Mouse (Mus musculus): ENCODE measurements at regions not wholly inside any gene's neighbourhood (a gene's known extent, or its start where the extent isn't known, plus 50 kb on each side); places are given as distances from the start of the nearest gene placed in this dataset.

DNA sequence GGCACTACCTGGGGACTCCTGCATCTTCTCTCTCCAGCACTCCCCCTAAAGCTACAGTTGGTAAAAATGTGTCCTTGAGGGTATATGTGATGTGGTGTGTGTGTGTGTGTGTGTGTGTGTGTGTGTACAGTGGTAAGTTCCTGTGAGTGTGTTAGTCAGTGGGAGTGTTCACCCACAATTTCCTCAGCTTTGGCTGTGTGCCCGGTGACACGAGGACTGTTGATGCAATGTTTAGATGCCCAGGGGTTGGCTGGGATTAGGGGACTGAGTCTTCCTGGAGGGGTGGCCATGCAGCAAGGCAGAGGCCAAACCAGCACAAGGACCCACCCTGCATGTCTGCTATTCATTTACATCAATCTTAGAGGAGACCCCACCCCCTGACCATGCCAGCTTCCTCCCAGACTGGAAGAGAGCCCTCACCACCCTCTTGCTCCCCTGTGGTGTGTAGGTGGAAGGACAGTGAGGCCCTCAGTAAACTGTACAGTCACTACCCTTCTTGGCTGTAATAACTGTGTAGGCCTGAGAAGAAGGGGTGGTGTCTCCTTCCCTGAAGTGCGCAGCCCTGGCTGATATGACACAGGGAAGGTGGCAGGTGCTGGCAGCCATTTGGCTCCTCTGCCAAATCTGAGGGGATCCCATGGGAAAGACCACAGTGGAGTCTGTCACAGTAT, 75.8 kb upstream of the Gm26897 start:
- H3K9me3 ChIP-seq (replicated peaks; ENCODE audit: control insufficient read depth, low read length): no peaks in the 10 kb centered on the region
- WGBS: 90% methylated on average over 3 of the region's 3 CpGs
- no peak overlapping the region for H3K4me3 ChIP-seq (ENCODE audit: low read depth, low read length)
- H3K36me3 ChIP-seq (replicated peaks; ENCODE audit: control insufficient read depth, insufficient read depth, low read depth, low read length): no peaks in the 10 kb centered on the region
- H3K9ac ChIP-seq (replicated peaks; ENCODE audit: low read length): no peak overlapping the region
- no peak overlapping the region for H3K4me2 ChIP-seq (ENCODE audit: low read depth, low read length)
- ATAC-seq (replicated peaks; ENCODE audit: insufficient number of reproducible peaks, low FRiP score, low TSS enrichment, low read depth) (no peak), DNase-seq (ENCODE audit: low spot score) (no peak)
- H3K27ac ChIP-seq (replicated peaks; ENCODE audit: low read depth, low read length): no peak overlapping the region
- no peaks in the 10 kb centered on the region for H3K27me3 ChIP-seq (ENCODE audit: control insufficient read depth, insufficient read depth, low read length)
- H3K4me1 ChIP-seq (ENCODE audit: control insufficient read depth, insufficient read depth, low read length): no peaks in the 10 kb centered on the region

- H3K4me2 ChIP-seq (ENCODE audit: low read depth, low read length): no peak overlapping the region
- no peaks in the 10 kb centered on the region for H3K36me3 ChIP-seq (replicated peaks; ENCODE audit: control insufficient read depth, insufficient read depth, low read depth, low read length)
- H3K4me3 ChIP-seq (ENCODE audit: low read depth, low read length): no peak overlapping the region
- H3K9me3 ChIP-seq (replicated peaks; ENCODE audit: control insufficient read depth, low read length): no peaks in the 10 kb centered on the region
- ATAC-seq (replicated peaks; ENCODE audit: insufficient number of reproducible peaks, low FRiP score, low TSS enrichment, low read depth) (no peak), DNase-seq (ENCODE audit: low spot score) (no peak)
- H3K9ac ChIP-seq (replicated peaks; ENCODE audit: low read length): no peak overlapping the region
- 85% methylated on average over 3 of the region's 3 CpGs for WGBS
- no peak overlapping the region for H3K27ac ChIP-seq (replicated peaks; ENCODE audit: low read depth, low read length)
- peaks cover 4% of the 10 kb centered on the region; the same call in 1 of the 2 replicates for H3K4me1 ChIP-seq (ENCODE audit: control insufficient read depth, insufficient read depth, low read length)
- no peaks in the 10 kb centered on the region for H3K27me3 ChIP-seq (ENCODE audit: control insufficient read depth, insufficient read depth, low read length)
Measured at GRCm38 (mm10) chr5:111659229-111659628, 74.5 kb upstream of the Gm26897 start.

GRCm38 (mm10) chr5:111660447-111660846, 73.3 kb upstream of the Gm26897 start:
- no peak overlapping the region for H3K9ac ChIP-seq (replicated peaks; ENCODE audit: low read length)
- no peaks in the 10 kb centered on the region for H3K27me3 ChIP-seq (ENCODE audit: control insufficient read depth, insufficient read depth, low read length)
- ATAC-seq (replicated peaks; ENCODE audit: insufficient number of reproducible peaks, low FRiP score, low TSS enrichment, low read depth) (0 out of 2 replicates have a peak, but pooled peaks have one; percentile 27), DNase-seq (ENCODE audit: low spot score) (no peak)
- WGBS: 55% methylated on average over 10 of the region's 10 CpGs
- H3K36me3 ChIP-seq (replicated peaks; ENCODE audit: control insufficient read depth, insufficient read depth, low read depth, low read length): no peaks in the 10 kb centered on the region
- H3K27ac ChIP-seq (replicated peaks; ENCODE audit: low read depth, low read length): no peak overlapping the region
- H3K4me1 ChIP-seq (ENCODE audit: control insufficient read depth, insufficient read depth, low read length): peaks cover 6% of the 10 kb centered on the region; the same call in 1 of the 2 replicates
- no peak overlapping the region for H3K4me2 ChIP-seq (ENCODE audit: low read depth, low read length)
- no peak overlapping the region for H3K4me3 ChIP-seq (ENCODE audit: low read depth, low read length)
- no peaks in the 10 kb centered on the region for H3K9me3 ChIP-seq (replicated peaks; ENCODE audit: control insufficient read depth, low read length)

DNA sequence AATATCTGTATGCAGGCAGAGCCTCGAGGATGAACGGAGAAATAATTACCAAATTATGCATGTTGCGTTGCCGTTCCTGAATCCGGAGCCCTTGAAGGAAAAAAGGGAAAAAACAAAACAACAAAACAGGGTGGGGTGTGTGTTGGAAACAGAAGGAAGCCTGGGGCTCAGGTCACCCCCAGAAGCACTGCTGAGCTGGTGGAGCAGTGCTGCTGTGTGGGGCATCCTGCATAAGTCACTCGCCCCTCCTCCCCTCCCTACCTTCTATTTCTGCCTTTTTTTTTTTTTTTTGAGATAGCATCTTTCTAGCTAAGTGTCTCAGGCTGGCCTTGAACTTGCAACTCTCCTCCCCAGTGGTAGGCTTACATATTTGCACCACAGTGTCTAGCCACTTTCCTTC, 72.8 kb upstream of the Gm26897 start:
- Histone ChIP-seq H3K9ac (replicated peaks; ENCODE audit: low read length) (no peak overlapping the region), H3K27ac (replicated peaks; ENCODE audit: low read depth, low read length) (no peak overlapping the region), H3K9me3 (replicated peaks; ENCODE audit: control insufficient read depth, low read length) (no peaks in the 10 kb centered on the region), H3K36me3 (replicated peaks; ENCODE audit: control insufficient read depth, insufficient read depth, low read depth, low read length) (no peaks in the 10 kb centered on the region), H3K27me3 (ENCODE audit: control insufficient read depth, insufficient read depth, low read length) (no peaks in the 10 kb centered on the region), H3K4me2 (ENCODE audit: low read depth, low read length) (no peak overlapping the region), H3K4me1 (ENCODE audit: control insufficient read depth, insufficient read depth, low read length) (peaks cover 6% of the 10 kb centered on the region; the same call in 1 of the 2 replicates), H3K4me3 (ENCODE audit: low read depth, low read length) (no peak overlapping the region)
- 76% methylated on average over 6 of the region's 6 CpGs for WGBS
- DNase-seq (ENCODE audit: low spot score) (no peak), ATAC-seq (replicated peaks; ENCODE audit: insufficient number of reproducible peaks, low FRiP score, low TSS enrichment, low read depth) (no peak)

GRCm38 (mm10) chr5:111661971-111662370, 71.8 kb upstream of the Gm26897 start:
- H3K4me2 ChIP-seq (ENCODE audit: low read depth, low read length): no peak overlapping the region
- H3K9me3 ChIP-seq (replicated peaks; ENCODE audit: control insufficient read depth, low read length): no peaks in the 10 kb centered on the region
- no peaks in the 10 kb centered on the region for H3K36me3 ChIP-seq (replicated peaks; ENCODE audit: control insufficient read depth, insufficient read depth, low read depth, low read length)
- ATAC-seq (replicated peaks; ENCODE audit: insufficient number of reproducible peaks, low FRiP score, low TSS enrichment, low read depth) (no peak), DNase-seq (ENCODE audit: low spot score) (no peak)
- no peak overlapping the region for H3K4me3 ChIP-seq (ENCODE audit: low read depth, low read length)
- no peak overlapping the region for H3K27ac ChIP-seq (replicated peaks; ENCODE audit: low read depth, low read length)
- no peaks in the 10 kb centered on the region for H3K27me3 ChIP-seq (ENCODE audit: control insufficient read depth, insufficient read depth, low read length)
- WGBS: 86% methylated on average over 12 of the region's 12 CpGs
- no peak overlapping the region for H3K9ac ChIP-seq (replicated peaks; ENCODE audit: low read length)
- H3K4me1 ChIP-seq (ENCODE audit: control insufficient read depth, insufficient read depth, low read length): peaks cover 6% of the 10 kb centered on the region; the same call in 1 of the 2 replicates

DNA sequence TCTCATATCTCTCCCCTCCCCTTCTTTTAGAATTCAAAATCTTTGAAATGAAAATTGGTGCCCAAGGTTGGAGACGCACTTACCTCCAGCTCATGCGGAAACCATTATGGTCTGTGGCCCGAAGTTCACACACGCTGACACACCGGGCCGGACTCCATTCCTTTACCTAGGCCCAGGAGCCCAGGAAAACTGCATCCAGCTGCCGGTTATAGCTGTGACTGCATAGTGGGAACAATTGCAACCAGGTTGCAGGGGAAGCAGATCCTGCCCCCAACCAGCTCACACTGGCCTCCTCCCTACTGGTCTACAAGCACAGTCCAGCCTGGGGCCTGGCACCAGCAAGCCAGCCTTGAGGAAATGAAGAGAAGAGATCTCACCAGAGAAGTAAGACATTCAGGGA, 69.9 kb upstream of the Gm26897 start:
- Histone ChIP-seq H3K36me3 (replicated peaks; ENCODE audit: control insufficient read depth, insufficient read depth, low read depth, low read length) (no peaks in the 10 kb centered on the region; the same call in 1 of the 2 replicates), H3K9me3 (replicated peaks; ENCODE audit: control insufficient read depth, low read length) (no peaks in the 10 kb centered on the region), H3K4me2 (ENCODE audit: low read depth, low read length) (no peak overlapping the region), H3K27me3 (ENCODE audit: control insufficient read depth, insufficient read depth, low read length) (no peaks in the 10 kb centered on the region), H3K9ac (replicated peaks; ENCODE audit: low read length) (no peak overlapping the region), H3K4me1 (ENCODE audit: control insufficient read depth, insufficient read depth, low read length) (peaks cover 6% of the 10 kb centered on the region; the same call in 1 of the 2 replicates), H3K27ac (replicated peaks; ENCODE audit: low read depth, low read length) (peak overlapping the region; percentile 43), H3K4me3 (ENCODE audit: low read depth, low read length) (no peak overlapping the region)
- WGBS: 56% methylated on average over 7 of the region's 7 CpGs
- ATAC-seq (replicated peaks; ENCODE audit: insufficient number of reproducible peaks, low FRiP score, low TSS enrichment, low read depth): 0 out of 2 replicates have a peak, but pooled peaks have one; percentile 33
- peak; percentile 65 for DNase-seq (ENCODE audit: low spot score)

- H3K4me2 ChIP-seq (ENCODE audit: low read depth, low read length): no peak overlapping the region
- peaks cover 6% of the 10 kb centered on the region; the same call in 1 of the 2 replicates for H3K4me1 ChIP-seq (ENCODE audit: control insufficient read depth, insufficient read depth, low read length)
- H3K4me3 ChIP-seq (ENCODE audit: low read depth, low read length): no peak overlapping the region
- WGBS: 81% methylated on average over 19 of the region's 19 CpGs
- no peak overlapping the region for H3K27ac ChIP-seq (replicated peaks; ENCODE audit: low read depth, low read length)
- no peak for DNase-seq (ENCODE audit: low spot score)
- no peaks in the 10 kb centered on the region for H3K9me3 ChIP-seq (replicated peaks; ENCODE audit: control insufficient read depth, low read length)
- no peak for ATAC-seq (replicated peaks; ENCODE audit: insufficient number of reproducible peaks, low FRiP score, low TSS enrichment, low read depth)
- no peaks in the 10 kb centered on the region for H3K27me3 ChIP-seq (ENCODE audit: control insufficient read depth, insufficient read depth, low read length)
- H3K9ac ChIP-seq (replicated peaks; ENCODE audit: low read length): no peak overlapping the region
- no peaks in the 10 kb centered on the region; the same call in 1 of the 2 replicates for H3K36me3 ChIP-seq (replicated peaks; ENCODE audit: control insufficient read depth, insufficient read depth, low read depth, low read length)
Measured at GRCm38 (mm10) chr5:111665406-111665805, 68.3 kb upstream of the Gm26897 start.

- no peak overlapping the region for H3K9ac ChIP-seq (replicated peaks; ENCODE audit: low read length)
- no peak overlapping the region for H3K4me3 ChIP-seq (ENCODE audit: low read depth, low read length)
- 69% methylated on average over 8 of the region's 8 CpGs for WGBS
- no peaks in the 10 kb centered on the region for H3K9me3 ChIP-seq (replicated peaks; ENCODE audit: control insufficient read depth, low read length)
- no peak for DNase-seq (ENCODE audit: low spot score)
- no peak overlapping the region for H3K27ac ChIP-seq (replicated peaks; ENCODE audit: low read depth, low read length)
- H3K36me3 ChIP-seq (replicated peaks; ENCODE audit: control insufficient read depth, insufficient read depth, low read depth, low read length): no peaks in the 10 kb centered on the region; the same call in 1 of the 2 replicates
- no peak overlapping the region for H3K4me2 ChIP-seq (ENCODE audit: low read depth, low read length)
- peaks cover 6% of the 10 kb centered on the region; the same call in 1 of the 2 replicates for H3K4me1 ChIP-seq (ENCODE audit: control insufficient read depth, insufficient read depth, low read length)
- ATAC-seq (replicated peaks; ENCODE audit: insufficient number of reproducible peaks, low FRiP score, low TSS enrichment, low read depth): no peak
- H3K27me3 ChIP-seq (ENCODE audit: control insufficient read depth, insufficient read depth, low read length): no peaks in the 10 kb centered on the region
Measured at GRCm38 (mm10) chr5:111666007-111666406, 67.7 kb upstream of the Gm26897 start.
